Mouse (Mus musculus): ENCODE measurements around the gene Elovl4.

GRCm38 (mm10) chr9:83796875-83797274, 9.2 kb downstream of the Elovl4 start:
- no peak for TF ChIP-seq CTCF (IDR thresholded peaks at IDR 0.05; ENCODE audit: low read depth)
- no peak for TF ChIP-seq EP300 (IDR thresholded peaks at IDR 0.05; ENCODE audit: low read depth)

All from heart, postnatal 0 days (tissue).